Mouse (Mus musculus): ENCODE results near the gene Zswim8. TPM values are rescaled to one million over a fixed set of nuclear protein-coding genes. Genes with fewer than 3 reads are reported as not detected.

The Zswim8 gene
- polyA plus RNA-seq (2017; shearing (Covaris generic)) = 19.9 TPM

DNA sequence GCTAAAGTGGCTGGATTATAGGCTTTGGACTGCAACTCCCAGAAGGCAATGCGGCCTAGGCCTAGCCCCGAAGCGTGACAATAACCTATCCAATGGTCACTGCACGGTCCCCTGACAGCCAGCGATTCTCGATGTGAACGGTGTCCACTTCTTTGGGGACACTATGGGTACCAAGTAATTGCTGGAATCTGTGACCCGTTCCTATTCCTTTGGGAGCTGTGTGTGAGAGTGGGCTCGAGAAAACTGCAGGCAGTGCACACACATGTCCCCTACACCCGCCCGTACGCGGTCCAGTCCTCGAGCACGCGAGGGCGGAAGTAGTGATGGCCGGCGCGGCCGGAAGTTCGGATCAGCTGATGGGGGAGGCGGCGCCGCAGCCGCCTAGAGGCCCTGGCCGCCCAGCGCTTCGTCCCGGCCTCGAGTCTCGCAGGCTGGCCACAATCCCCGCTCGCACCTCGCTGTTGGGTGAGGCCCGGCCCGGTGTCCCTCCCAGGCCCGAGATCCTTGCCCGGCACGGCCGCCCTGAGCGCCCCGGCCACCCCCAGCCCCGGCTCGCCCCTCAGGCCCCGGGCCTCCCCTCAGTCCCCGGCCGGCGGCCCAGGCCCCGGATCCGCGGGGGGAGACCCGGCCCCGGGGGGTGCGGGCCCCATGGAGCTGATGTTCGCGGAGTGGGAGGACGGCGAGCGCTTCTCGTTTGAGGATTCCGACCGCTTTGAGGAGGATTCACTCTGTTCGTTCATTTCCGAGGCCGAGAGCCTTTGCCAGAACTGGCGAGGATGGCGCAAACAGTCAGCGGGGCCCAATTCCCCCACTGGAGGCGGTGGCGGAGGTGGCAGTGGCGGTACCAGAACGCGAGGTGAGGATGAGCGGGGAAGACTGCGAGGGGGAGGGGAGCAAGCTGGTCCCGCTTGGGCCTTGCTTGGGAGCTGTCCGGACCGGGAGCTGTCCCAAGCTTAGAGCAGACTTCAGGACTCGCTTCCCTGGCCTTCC, at the start of gene Zswim8:
Gene Zswim8, plus strand, starts transcription at position 352 of the 990 bp plus-strand sequence.

DNA sequence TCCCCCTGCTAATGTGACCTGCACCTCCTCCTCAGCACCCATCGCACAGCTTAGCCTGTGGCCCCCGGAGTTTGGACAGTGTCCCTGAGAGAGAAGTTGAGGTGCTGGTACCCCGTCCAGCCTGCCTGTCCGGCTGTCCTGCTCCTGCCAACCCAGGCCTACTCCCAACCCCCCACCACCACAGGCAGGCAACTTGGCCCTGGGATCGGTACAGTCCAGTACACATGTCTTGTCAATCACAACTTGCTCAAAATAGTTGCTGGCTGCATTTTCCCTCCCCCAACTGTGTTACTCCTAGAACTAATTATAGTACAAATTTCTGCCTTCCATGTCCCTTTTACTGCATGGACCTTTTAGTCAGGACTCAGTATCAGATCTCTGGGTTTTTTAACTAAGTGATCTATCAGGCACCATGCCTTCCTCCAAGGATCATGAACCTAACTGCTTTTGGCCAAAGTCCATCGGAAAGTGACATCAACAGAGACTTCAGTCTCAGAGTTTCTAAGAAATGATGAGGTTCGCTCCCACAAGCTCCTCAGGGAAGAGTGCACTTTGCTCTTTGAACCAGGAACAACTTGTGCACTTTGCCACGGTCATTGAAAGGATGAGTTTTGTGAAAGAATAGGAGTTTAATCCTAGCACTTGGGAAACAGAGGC, 39.1 kb upstream of the Zswim8 start, which contains the start of gene Synpo2l:
Gene Synpo2l, minus strand, starts transcription at position 201 of the 657 bp plus-strand sequence.

DNA sequence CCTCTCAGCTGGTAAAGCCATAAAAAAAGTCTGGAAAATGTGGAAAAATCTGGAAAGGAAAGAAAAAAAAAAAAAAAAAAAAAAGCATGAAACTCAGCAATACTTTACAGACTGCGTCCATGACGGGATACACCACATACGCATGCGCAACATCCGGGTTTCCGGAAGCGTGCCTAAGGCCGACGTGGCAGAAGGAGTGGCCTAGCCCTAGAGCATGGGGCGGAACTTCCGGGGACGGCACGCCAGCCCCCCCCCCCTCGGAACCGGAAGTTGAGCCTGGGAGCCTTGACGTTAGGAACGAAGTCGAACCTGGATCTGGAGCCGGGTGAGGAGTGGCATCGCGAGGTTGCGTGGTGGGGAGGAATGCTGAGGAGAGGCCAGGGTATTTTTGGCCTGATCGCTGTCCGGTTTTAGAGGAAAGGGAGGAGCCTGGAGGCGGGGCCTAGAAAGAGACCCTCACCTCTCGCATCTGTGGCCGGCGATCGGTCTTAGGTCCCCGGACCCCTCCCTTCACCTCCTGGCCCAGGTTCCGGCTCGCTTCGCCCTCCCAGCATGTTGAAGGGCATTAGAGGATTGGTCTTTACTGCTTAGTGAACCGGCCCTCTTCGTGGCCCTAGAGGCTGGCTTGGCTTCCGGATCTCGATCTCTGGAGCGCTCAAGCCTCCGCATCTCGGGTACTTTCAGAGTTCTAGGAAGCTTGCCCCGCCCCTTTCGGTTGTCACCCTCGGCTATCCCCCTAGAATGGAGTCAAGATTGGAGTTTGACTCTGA, 33.1 kb upstream of the Zswim8 start, which contains the start of gene Sec24c:
Gene Sec24c, plus strand, starts transcription at position 245 of the 770 bp plus-strand sequence.

DNA sequence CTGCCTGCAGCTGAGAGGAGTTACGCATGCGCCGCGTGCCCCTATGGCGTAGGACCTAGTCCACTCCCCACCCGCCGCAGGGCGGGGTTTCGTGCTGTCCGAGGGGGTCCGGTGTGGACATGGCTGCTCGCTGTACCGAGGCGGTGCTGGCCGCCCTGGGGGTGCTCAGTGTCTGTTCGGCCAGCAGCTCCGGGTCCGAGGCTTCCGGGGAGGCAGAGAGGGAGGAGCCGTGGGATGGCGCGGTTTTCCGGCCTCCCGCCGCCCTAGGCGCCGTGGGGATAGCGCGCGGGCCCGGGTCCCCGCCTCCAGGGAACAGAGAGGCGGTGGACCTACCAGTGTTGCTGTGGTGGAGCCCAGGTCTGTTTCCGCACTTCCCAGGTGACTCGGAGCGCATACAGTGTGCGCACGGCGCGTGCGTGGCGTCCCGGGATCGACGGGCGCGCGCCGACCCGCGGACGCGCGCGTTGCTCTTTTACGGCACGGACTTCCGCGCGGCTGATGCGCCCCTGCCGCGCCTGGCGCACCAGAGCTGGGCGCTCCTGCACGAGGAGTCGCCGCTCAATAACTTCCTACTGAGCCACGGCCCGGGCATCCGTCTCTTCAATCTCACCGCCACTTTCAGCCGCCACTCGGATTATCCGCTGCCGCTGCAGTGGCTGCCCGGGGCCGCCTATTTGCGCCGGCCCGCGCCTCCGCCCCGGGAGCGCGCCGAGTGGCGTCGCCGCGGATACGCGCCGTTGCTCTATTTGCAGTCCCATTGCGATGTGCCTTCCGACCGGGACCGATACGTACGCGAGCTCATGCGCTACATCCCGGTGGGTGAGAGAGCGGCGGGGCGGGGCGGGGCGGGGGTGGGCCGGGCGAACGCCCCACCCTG, 12.2 kb upstream of the Zswim8 start, which contains the start of gene Fut11:
Gene Fut11, plus strand, starts transcription at position 85 of the 877 bp plus-strand sequence.

DNA sequence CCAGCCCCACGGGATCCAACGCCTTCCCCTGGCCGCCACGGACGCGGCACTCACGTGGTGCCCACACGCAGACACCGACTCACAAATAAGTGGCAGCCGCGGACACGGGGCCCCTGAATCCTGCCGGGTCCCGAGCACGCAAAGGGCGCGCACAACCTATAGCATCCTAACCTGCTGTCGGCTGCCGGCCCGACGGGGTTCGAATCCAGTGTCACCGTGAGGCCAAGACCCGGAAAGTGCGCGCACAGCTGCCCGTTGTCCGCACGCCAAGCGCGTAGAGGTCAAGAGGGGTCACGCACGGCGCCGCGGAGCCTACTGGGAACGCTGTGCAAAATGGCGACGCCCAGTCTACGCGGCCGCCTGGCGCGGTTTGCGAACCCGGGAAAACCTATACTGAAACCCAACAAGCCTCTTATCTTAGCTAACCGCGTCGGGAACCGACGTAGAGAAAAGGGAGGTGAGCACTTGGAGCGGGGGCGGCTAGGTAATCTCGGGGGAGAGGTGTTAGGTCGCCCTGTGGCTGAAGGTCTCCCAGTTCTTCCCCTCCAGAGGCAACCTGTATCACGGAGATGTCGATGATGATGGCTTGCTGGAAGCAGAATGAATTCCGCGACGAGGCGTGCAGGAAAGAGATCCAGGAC, 4.5 kb upstream of the Zswim8 start, which contains the start of gene Chchd1:
Gene Chchd1, plus strand, starts transcription at position 266 of the 641 bp plus-strand sequence.

DNA sequence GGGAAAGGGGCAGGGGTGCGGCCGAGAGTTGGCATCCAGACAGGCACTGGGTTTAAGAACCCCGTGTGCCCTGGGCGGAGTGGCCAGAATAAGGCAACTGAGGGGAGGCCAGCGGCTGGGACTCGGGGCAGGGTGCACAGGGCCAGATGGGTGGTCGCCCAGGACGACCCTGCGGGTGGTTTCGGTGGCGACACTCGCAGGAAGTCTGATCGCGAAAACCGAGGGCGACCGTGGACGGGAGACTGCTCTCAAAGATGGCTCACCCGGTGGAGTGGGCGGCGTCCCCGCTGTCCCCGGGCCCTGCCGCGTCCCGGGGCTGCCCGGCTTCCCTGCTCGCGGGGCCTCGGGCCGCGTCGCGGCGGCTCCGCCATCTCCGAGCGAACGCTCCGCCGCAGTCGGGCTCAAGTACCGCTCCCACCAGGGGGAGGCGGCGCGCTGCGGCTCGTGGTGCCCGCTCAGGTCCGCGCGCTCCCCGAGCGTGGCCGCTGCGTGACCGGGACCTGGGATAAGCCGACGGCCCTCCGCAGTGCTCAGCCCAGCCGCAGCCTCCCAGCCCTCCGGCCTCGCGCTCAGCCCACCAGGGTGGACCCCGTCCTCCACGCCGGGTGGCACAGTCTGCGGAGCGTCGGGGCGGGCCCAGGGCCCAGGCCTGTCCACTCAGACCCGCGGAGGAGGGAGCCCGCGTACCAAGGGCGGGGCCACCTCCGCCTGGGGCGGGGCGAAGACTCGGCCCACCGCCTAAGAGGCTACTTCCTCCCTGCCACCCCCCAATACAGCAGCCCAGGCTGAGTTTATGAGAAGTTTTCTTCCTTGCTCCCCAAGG, 26.8 kb downstream of the Zswim8 start, which contains the start of gene Ndst2:
Gene Ndst2, minus strand, starts transcription at position 611 of the 823 bp plus-strand sequence.

Other genes starting within 250 kb of the Zswim8 start
- gene Anxa7, start 227.4 kb upstream of the Zswim8 start, polyA plus RNA-seq (2017; shearing (Covaris generic)) = 56.3 TPM
- 0.89 TPM for gene Mss51, start 210.7 kb upstream of the Zswim8 start, polyA plus RNA-seq (2017; shearing (Covaris generic))
- 12.9 TPM for gene Ppp3cb, start 161.0 kb upstream of the Zswim8 start, polyA plus RNA-seq (2017; shearing (Covaris generic))
- 4.7 TPM for gene Usp54, start 66.5 kb upstream of the Zswim8 start, polyA plus RNA-seq (2017; shearing (Covaris generic))
- gene Myoz1, start 51.0 kb upstream of the Zswim8 start, polyA plus RNA-seq (2017; shearing (Covaris generic)) = not detected
- gene Synpo2l, start 39.2 kb upstream of the Zswim8 start, polyA plus RNA-seq (2017; shearing (Covaris generic)) = 0.07 TPM
- 280 TPM for gene Sec24c, start 33.2 kb upstream of the Zswim8 start, polyA plus RNA-seq (2017; shearing (Covaris generic))
- 5.0 TPM for gene Fut11, start 12.6 kb upstream of the Zswim8 start, polyA plus RNA-seq (2017; shearing (Covaris generic))
- 135 TPM for gene Chchd1, start 4.5 kb upstream of the Zswim8 start, polyA plus RNA-seq (2017; shearing (Covaris generic))
- 13.4 TPM for gene Ndst2, start 27.0 kb downstream of the Zswim8 start, polyA plus RNA-seq (2017; shearing (Covaris generic))
- gene Camk2g, start 86.5 kb downstream of the Zswim8 start, polyA plus RNA-seq (2017; shearing (Covaris generic)) = 9.9 TPM
- not detected for gene Plau, start 129.1 kb downstream of the Zswim8 start, polyA plus RNA-seq (2017; shearing (Covaris generic))
- gene Vcl, start 221.8 kb downstream of the Zswim8 start, polyA plus RNA-seq (2017; shearing (Covaris generic)) = 2.2 TPM

Measured in activated CD4-positive, CD25-positive, alpha-beta regulatory T cell, adult 9 weeks (primary cell).